Mouse (Mus musculus): ENCODE measurements around the gene Ccnyl1. TPM values are rescaled to one million over a fixed set of nuclear protein-coding genes. Genes with fewer than 3 reads are reported as not detected.

Ccnyl1 gene
- polyA plus RNA-seq, 1 experiment from 2014 or later, result 4.6 TPM

GRCm38 (mm10) chr1:64676060-64676839, 14.0 kb upstream of the Ccnyl1 start:
- H3K4me3 ChIP-seq, result no peak overlapping the region
- no peaks in the 10 kb centered on the region for H3K9me3 ChIP-seq
- no peaks in the 10 kb centered on the region for H3K36me3 ChIP-seq
- ATAC-seq (replicated peaks), result no peak
- H3K27me3 ChIP-seq, result no peaks in the 10 kb centered on the region
- H3K9ac ChIP-seq (replicated peaks), result no peak overlapping the region
- 79% methylated on average over 6 of the region's 6 CpGs for WGBS
- no peaks in the 10 kb centered on the region for H3K4me1 ChIP-seq
- H3K4me2 ChIP-seq (replicated peaks), result no peak overlapping the region
- no peak overlapping the region for H3K27ac ChIP-seq (replicated peaks)

GRCm38 (mm10) chr1:64681499-64681898, 8.8 kb upstream of the Ccnyl1 start:
- no peak for ATAC-seq (replicated peaks)
- Histone ChIP-seq H3K4me2 (replicated peaks) (no peak overlapping the region), H3K9me3 (no peaks in the 10 kb centered on the region), H3K27ac (replicated peaks) (no peak overlapping the region), H3K27me3 (no peaks in the 10 kb centered on the region), H3K36me3 (no peaks in the 10 kb centered on the region), H3K4me3 (no peak overlapping the region), H3K4me1 (no peaks in the 10 kb centered on the region), H3K9ac (replicated peaks) (no peak overlapping the region)
- 99% methylated on average over 3 of the region's 3 CpGs for WGBS

- ATAC-seq (replicated peaks), result no peak
- Histone ChIP-seq H3K9ac (replicated peaks) (no peak overlapping the region), H3K4me3 (no peak overlapping the region), H3K27me3 (no peaks in the 10 kb centered on the region), H3K4me2 (replicated peaks) (no peak overlapping the region), H3K9me3 (no peaks in the 10 kb centered on the region), H3K4me1 (no peaks in the 10 kb centered on the region), H3K27ac (replicated peaks) (no peak overlapping the region), H3K36me3 (no peaks in the 10 kb centered on the region)
- WGBS, result 96% methylated on average over 3 of the region's 3 CpGs
These were observed 7.2 kb upstream of the Ccnyl1 start for GRCm38 (mm10) chr1:64683039-64683438.

DNA sequence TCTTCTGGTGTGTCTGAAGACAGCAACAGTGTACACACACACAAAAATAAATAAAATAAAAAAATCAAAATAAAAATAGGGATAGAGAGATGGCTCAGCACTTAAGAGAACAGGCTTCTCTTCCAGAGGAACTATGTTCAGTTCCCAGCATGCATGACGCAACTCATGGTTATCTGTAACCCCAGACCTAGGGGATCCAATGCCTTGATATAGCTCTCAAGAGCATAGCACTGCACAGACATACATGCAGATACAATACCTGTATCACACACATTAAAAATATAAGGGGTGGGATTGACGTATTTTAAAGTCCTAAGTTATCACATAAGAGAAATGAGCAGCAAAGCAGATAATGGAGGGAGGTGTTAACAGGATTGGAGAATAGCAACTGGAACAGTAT, 5.8 kb upstream of the Ccnyl1 start:
- H3K27me3 ChIP-seq, result no peaks in the 10 kb centered on the region
- no peak overlapping the region for H3K4me2 ChIP-seq (replicated peaks)
- H3K27ac ChIP-seq (replicated peaks), result no peak overlapping the region
- WGBS, result 96% methylated on average over 2 of the region's 2 CpGs
- no peaks in the 10 kb centered on the region for H3K36me3 ChIP-seq
- no peak overlapping the region for H3K9ac ChIP-seq (replicated peaks)
- H3K9me3 ChIP-seq, result no peaks in the 10 kb centered on the region
- 0 out of 2 replicates have a peak, but pooled peaks cover under 1% of the 10 kb centered on the region for H3K4me1 ChIP-seq
- ATAC-seq (replicated peaks), result no peak
- no peak overlapping the region for H3K4me3 ChIP-seq

DNA sequence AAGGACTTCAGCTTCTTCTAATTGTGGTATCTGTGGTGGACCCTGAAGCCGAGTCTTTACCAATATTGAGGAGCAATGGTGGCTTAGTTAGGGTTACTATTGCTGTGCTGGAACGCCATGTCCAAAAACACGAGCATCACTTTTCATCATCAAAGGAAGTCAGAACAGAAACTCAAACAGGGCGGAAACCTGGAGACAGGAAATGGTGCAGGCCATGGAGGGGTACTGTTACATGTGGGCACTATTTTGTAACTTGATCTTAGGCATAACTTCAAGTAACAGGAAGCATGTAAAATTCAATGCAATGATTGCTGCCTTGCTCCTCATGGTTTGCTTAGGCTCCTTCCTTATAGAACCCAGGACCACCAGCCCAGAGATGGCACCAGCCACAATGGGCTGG, 2.2 kb upstream of the Ccnyl1 start:
- Histone ChIP-seq H3K9ac (replicated peaks) (no peak overlapping the region), H3K4me2 (replicated peaks) (no peak overlapping the region), H3K4me1 (peaks cover 26% of the 10 kb centered on the region), H3K36me3 (no peaks in the 10 kb centered on the region), H3K27me3 (no peaks in the 10 kb centered on the region), H3K9me3 (no peaks in the 10 kb centered on the region), H3K27ac (replicated peaks) (no peak overlapping the region), H3K4me3 (no peak overlapping the region)
- WGBS, result 89% methylated on average over 4 of the region's 4 CpGs
- no peak for ATAC-seq (replicated peaks)

DNA sequence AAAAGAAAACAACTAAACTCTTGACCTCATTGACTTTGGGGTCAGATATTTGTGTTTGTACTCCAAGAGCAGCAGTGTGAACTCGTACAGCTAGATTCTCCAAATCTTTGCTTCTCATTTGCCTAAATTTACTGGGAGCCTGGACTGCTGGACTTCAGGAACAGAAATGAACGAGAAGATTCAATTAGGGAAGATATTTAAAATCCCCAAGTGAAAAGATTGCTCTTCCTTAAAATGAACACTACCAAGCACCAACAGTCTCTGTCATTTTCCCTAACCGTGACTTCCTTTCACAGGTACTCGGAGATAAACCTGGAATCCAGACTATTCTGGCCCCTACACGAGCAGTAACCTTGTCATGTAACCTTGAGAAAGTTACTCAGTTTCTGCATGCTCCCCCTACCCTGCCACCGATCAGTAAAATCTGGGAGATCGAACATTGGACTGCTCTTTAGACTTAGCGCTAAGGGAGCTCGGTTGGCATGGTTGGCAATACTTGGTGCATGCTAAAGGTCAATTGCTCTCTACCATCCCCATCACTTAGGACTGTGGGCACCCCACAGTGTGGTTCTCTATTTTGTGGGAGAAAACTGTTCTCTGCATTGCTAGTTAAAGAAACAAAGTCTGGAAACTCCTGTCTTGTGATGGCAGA, 568 bp upstream of the Ccnyl1 start:
- H3K4me1 ChIP-seq, result peaks cover 34% of the 10 kb centered on the region
- no peaks in the 10 kb centered on the region for H3K9me3 ChIP-seq
- peak overlapping the region; percentile 55 for H3K9ac ChIP-seq (replicated peaks)
- 27% methylated on average over 9 of the region's 9 CpGs for whole genome bisulfite sequencing
- H3K27ac ChIP-seq (replicated peaks), result no peak overlapping the region
- no peak for ATAC-seq (replicated peaks)
- no peaks in the 10 kb centered on the region for H3K27me3 ChIP-seq
- no peaks in the 10 kb centered on the region for H3K36me3 ChIP-seq
- peak overlapping the region; percentile 94 for H3K4me3 ChIP-seq
- peak overlapping the region; percentile 91 for H3K4me2 ChIP-seq (replicated peaks)

DNA sequence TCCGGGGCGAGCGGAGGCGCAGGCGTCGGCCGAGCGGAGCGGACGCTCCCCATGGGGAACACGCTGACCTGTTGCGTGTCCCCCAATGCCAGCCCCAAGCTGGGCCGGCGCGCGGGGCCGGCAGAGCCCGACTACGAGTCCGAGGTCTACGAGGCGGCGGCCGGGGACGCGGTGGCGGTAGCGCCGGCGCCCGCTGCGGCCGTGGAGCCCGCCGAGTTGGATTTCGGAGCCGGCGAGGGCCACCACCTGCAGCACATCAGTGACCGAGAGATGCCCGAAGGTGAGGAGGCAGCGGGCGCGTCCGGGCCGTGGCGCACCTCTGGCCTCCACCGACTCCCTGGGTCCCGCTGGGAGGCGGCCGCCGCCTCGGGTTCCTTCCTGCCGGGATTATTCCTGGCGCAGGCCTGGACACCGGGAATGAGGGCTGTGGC, 881 bp downstream of the Ccnyl1 start:
- under 1% methylated on average over 55 of the region's 55 CpGs for WGBS
- Histone ChIP-seq H3K36me3 (no peaks in the 10 kb centered on the region), H3K27me3 (no peaks in the 10 kb centered on the region), H3K27ac (replicated peaks) (peak overlapping the region; percentile 67), H3K9ac (replicated peaks) (peak overlapping the region; percentile 77), H3K4me2 (replicated peaks) (peak overlapping the region; percentile 75), H3K4me3 (peak overlapping the region; percentile 94), H3K4me1 (peaks cover 34% of the 10 kb centered on the region), H3K9me3 (no peaks in the 10 kb centered on the region)
- ATAC-seq (replicated peaks), result peak; percentile 1; the same call in 1 of the 2 replicates

GRCm38 (mm10) chr1:64691581-64691980, 1.3 kb downstream of the Ccnyl1 start:
- H3K27ac ChIP-seq (replicated peaks), result no peak overlapping the region
- WGBS, result 2% methylated on average over 9 of the region's 9 CpGs
- no peaks in the 10 kb centered on the region for H3K36me3 ChIP-seq
- H3K4me2 ChIP-seq (replicated peaks), result peak overlapping the region; percentile 75
- H3K27me3 ChIP-seq, result no peaks in the 10 kb centered on the region
- H3K9me3 ChIP-seq, result no peaks in the 10 kb centered on the region
- ATAC-seq (replicated peaks), result peak; percentile 7; the same call in 1 of the 2 replicates
- H3K4me1 ChIP-seq, result peaks cover 34% of the 10 kb centered on the region
- H3K4me3 ChIP-seq, result peak overlapping the region; percentile 94
- H3K9ac ChIP-seq (replicated peaks), result peak overlapping the region; percentile 77

DNA sequence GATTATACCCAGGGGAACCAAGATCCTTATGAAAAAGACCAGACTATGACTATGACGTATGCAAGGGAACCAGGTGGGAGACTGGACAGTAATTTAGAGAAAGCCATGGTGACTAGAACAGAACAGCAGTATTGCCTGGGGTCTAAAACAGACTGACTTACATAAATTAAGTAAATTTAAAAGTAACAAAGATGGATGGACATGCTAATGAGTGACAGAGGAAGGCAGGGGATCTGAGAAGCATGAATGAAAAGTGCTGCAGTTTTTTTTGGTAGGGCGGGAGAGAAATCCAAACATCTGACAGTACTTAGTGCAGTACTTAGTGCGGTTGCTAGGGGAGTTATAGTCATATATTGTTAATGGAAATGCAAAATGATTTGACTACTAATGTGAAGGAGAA, 4.9 kb downstream of the Ccnyl1 start:
- Histone ChIP-seq H3K4me2 (replicated peaks) (no peak overlapping the region), H3K36me3 (no peaks in the 10 kb centered on the region), H3K4me1 (peaks cover 26% of the 10 kb centered on the region), H3K9me3 (no peaks in the 10 kb centered on the region), H3K9ac (replicated peaks) (no peak overlapping the region), H3K4me3 (no peak overlapping the region), H3K27ac (replicated peaks) (no peak overlapping the region), H3K27me3 (no peaks in the 10 kb centered on the region)
- no peak for ATAC-seq (replicated peaks)
- WGBS, result 87% methylated on average over 3 of the region's 3 CpGs

DNA sequence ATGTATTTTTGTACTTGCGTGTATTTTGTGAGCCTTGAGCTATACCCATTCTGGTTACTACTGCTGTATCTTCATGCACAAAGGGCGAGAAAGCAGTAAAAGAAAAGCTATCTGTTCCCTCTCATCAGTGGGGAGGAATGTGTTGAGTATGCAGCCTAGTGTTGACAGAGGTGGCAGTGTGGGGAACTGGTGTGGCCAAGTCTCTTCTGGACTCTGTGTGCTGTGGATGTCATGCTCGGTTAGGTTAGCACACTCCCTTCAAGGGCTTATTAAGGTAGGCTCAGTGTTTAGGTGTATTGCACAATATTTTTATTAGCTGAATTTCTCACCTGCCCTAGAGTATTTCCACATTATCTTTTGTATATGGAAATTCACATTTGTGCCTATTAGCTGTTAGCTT, 11.5 kb downstream of the Ccnyl1 start:
- H3K4me1 ChIP-seq, result no peaks in the 10 kb centered on the region
- WGBS, result 93% methylated on average over 3 of the region's 3 CpGs
- no peak for ATAC-seq (replicated peaks)
- no peaks in the 10 kb centered on the region for H3K27me3 ChIP-seq
- no peak overlapping the region for H3K4me3 ChIP-seq
- no peak overlapping the region for H3K9ac ChIP-seq (replicated peaks)
- peaks cover 15% of the 10 kb centered on the region; the same call in 1 of the 2 replicates for H3K36me3 ChIP-seq
- H3K4me2 ChIP-seq (replicated peaks), result no peak overlapping the region
- H3K27ac ChIP-seq (replicated peaks), result no peak overlapping the region
- H3K9me3 ChIP-seq, result no peaks in the 10 kb centered on the region

DNA sequence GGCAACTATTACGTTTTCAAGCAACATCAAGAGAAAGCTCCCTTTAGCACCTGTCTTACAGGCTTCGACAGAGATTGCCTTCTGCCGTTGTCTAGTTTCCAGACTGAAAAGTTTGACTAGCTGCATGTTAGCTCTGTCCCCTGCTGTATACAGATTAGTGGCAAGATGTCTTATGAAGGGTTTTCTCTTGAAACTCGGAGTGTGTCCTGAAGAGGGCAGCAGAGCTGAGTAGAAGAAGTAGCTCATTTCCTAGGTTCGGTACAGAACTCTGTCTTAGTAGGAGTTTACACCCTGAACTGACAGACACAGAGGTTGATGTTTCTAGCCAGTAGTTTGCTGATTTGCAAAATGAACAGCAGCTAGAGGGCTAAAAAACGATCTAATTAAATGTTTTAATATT, 15.0 kb downstream of the Ccnyl1 start:
- Histone ChIP-seq H3K4me1 (no peaks in the 10 kb centered on the region), H3K9ac (replicated peaks) (no peak overlapping the region), H3K4me3 (no peak overlapping the region), H3K36me3 (peaks cover 15% of the 10 kb centered on the region; the same call in 1 of the 2 replicates), H3K27ac (replicated peaks) (no peak overlapping the region), H3K4me2 (replicated peaks) (no peak overlapping the region), H3K9me3 (no peaks in the 10 kb centered on the region), H3K27me3 (no peaks in the 10 kb centered on the region)
- ATAC-seq (replicated peaks), result no peak
- 50% methylated on average over 6 of the region's 6 CpGs for WGBS

DNA sequence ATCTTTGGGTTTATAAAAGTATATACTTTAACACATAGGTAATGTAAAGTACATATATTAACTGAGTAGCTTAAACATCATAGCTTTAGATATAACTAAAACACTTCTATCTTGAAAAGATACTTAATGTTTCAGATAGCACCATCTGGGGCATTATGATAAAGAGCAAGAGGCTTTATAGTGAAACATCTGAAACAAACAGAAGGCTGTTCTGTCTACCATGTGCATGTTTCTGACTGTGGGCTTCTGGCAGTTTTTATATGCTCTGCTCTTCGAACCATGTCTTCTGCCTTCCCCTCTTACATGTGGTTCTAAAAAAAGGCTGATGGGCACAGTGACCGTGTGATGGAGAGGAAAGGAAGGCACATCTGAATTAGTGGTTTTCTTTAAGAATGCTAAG, 16.4 kb downstream of the Ccnyl1 start:
- ATAC-seq (replicated peaks), result no peak
- Histone ChIP-seq H3K36me3 (peaks cover 11% of the 10 kb centered on the region; the same call in 1 of the 2 replicates), H3K9me3 (no peaks in the 10 kb centered on the region), H3K27me3 (no peaks in the 10 kb centered on the region), H3K27ac (replicated peaks) (no peak overlapping the region), H3K9ac (replicated peaks) (no peak overlapping the region), H3K4me1 (no peaks in the 10 kb centered on the region), H3K4me2 (replicated peaks) (no peak overlapping the region), H3K4me3 (no peak overlapping the region)
- 89% methylated on average over 2 of the region's 2 CpGs for WGBS
